Mouse (Mus musculus): ENCODE data around the gene Cox17. TPM values are rescaled to one million over a fixed set of nuclear protein-coding genes. Genes with fewer than 3 reads are reported as not detected.

Gene Cox17
- polyA plus RNA-seq, 1 experiment from 2014 or later, result 107 TPM

DNA sequence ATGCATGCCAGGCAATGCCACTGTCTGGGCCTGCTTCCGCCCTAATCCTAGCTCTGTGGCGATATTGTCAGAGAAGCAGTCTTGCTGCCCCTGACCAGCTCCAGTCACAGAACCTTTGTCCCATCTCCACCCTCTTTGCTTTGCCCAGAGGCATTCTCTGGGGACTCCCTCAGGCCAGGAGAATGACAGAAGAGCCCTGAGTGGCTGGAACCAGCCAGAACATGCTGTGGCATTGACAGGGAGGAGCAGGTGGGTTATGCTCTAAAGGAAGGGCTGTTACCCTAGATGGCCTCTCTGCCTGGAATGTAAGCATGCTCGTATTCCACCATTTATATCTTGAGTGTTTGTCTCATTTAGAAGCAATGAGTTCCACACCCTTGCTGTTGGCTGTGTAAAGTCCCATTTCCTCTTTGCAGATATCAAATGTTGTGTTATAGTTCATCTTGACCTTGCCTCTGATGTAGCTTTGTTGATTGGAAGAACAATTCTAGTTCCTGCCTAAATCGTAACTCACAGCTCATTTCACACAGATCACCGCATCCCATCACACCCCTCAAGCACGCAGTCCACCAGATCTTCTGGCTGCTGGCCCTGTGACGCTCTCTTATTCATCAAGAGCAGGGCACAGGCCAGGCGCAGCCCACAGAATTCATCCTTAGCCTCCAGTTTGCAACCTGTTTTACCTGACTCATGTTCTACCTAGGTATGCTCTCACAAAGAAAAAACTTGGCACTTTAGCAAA is 24.0 kb downstream of the Cox17 start:
- DNase-seq (ENCODE audit: low spot score) (no peak), ATAC-seq (ENCODE audit: insufficient number of reproducible peaks, low FRiP score, low TSS enrichment, low read depth) (no peak)
- Histone ChIP-seq H3K4me2 (ENCODE audit: low read depth, severe bottlenecking) (no peak overlapping the region), H3K27me3 (ENCODE audit: control insufficient read depth, insufficient read depth, low read length) (no peaks in the 10 kb centered on the region), H3K4me3 (ENCODE audit: low read depth, low read length) (no peak overlapping the region), H3K36me3 (ENCODE audit: control insufficient read depth, insufficient read depth, low read length) (no peaks in the 10 kb centered on the region), H3K4me1 (ENCODE audit: control insufficient read depth, insufficient read depth, low read length) (no peaks in the 10 kb centered on the region), H3K9ac (ENCODE audit: low read length) (no peak overlapping the region), H3K9me3 (ENCODE audit: control insufficient read depth, low read length) (no peaks in the 10 kb centered on the region), H3K27ac (replicated peaks; ENCODE audit: low read depth, low read length) (no peak overlapping the region)
- WGBS, result 86% methylated on average over 8 of the region's 8 CpGs

DNA sequence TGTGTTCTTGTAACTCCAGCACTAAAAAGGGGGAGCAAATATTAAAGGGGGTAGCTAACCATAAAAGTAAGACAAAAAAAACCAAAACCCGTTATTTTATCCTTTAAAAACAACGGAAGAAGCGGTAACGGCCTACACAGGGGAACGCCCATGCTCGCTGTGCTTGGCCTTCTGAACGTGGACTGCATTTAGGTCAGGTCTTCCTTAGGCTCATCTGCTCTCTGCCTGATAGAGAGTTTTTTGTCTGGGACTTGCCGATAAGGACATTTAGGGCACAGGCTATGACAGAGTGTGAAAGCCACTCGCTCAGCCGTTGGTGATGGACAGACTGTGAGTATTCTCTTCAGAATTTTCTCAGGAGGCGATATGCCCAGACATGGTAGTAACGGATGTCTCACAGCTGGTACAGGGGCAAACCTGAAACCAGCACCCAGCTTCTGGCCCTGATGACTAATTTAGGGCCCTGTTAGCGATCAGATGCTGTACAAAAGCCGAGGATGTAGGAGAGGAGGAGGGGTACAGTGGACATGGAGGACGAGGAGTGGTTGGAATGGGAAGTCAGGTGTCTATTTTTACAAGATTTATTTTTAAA is 25.0 kb downstream of the Cox17 start:
- H3K4me1 ChIP-seq (ENCODE audit: control insufficient read depth, insufficient read depth, low read length), result peaks cover under 1% of the 10 kb centered on the region; the same call in 1 of the 2 replicates
- no peaks in the 10 kb centered on the region for H3K27me3 ChIP-seq (ENCODE audit: control insufficient read depth, insufficient read depth, low read length)
- DNase-seq (ENCODE audit: low spot score) (no peak), ATAC-seq (ENCODE audit: insufficient number of reproducible peaks, low FRiP score, low TSS enrichment, low read depth) (no peak)
- no peaks in the 10 kb centered on the region for H3K9me3 ChIP-seq (ENCODE audit: control insufficient read depth, low read length)
- H3K36me3 ChIP-seq (ENCODE audit: control insufficient read depth, insufficient read depth, low read length), result no peaks in the 10 kb centered on the region
- H3K9ac ChIP-seq (ENCODE audit: low read length), result no peak overlapping the region
- WGBS, result 89% methylated on average over 15 of the region's 15 CpGs
- H3K4me3 ChIP-seq (ENCODE audit: low read depth, low read length), result no peak overlapping the region
- no peak overlapping the region for H3K27ac ChIP-seq (replicated peaks; ENCODE audit: low read depth, low read length)
- H3K4me2 ChIP-seq (ENCODE audit: low read depth, severe bottlenecking), result no peak overlapping the region

GRCm38 (mm10) chr16:38372876-38373275 is 26.1 kb downstream of the Cox17 start:
- Histone ChIP-seq H3K9me3 (ENCODE audit: control insufficient read depth, low read length) (no peaks in the 10 kb centered on the region), H3K27ac (replicated peaks; ENCODE audit: low read depth, low read length) (no peak overlapping the region), H3K4me1 (ENCODE audit: control insufficient read depth, insufficient read depth, low read length) (peaks cover 2% of the 10 kb centered on the region; the same call in 1 of the 2 replicates), H3K4me3 (ENCODE audit: low read depth, low read length) (no peak overlapping the region), H3K36me3 (ENCODE audit: control insufficient read depth, insufficient read depth, low read length) (no peaks in the 10 kb centered on the region), H3K9ac (ENCODE audit: low read length) (no peak overlapping the region), H3K4me2 (ENCODE audit: low read depth, severe bottlenecking) (no peak overlapping the region), H3K27me3 (ENCODE audit: control insufficient read depth, insufficient read depth, low read length) (no peaks in the 10 kb centered on the region)
- no peak for DNase-seq (ENCODE audit: low spot score)
- ATAC-seq (ENCODE audit: insufficient number of reproducible peaks, low FRiP score, low TSS enrichment, low read depth), result no peak
- 88% methylated on average over 4 of the region's 4 CpGs for WGBS

DNA sequence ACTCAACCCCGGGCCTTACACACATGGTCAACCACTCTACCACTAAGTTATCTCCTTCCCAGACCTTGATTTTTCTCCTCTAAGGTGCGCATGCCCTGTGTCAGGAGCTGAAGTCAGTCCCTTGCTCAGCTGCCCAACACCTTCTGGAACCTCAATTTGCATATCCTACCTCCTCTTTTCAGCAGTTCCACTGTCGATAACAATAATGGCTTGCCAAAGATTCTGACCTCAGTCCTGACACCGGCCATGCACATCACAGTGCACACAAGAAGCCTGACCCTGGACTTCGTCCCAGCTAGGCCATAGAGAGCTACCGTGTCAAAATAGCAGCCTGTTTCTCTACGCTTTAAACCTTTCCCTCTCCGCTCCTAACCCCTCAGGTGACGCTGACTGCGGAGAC is 26.6 kb downstream of the Cox17 start:
- Histone ChIP-seq H3K4me2 (ENCODE audit: low read depth, severe bottlenecking) (no peak overlapping the region), H3K36me3 (ENCODE audit: control insufficient read depth, insufficient read depth, low read length) (no peaks in the 10 kb centered on the region), H3K9me3 (ENCODE audit: control insufficient read depth, low read length) (no peaks in the 10 kb centered on the region), H3K27me3 (ENCODE audit: control insufficient read depth, insufficient read depth, low read length) (no peaks in the 10 kb centered on the region), H3K9ac (ENCODE audit: low read length) (no peak overlapping the region), H3K27ac (replicated peaks; ENCODE audit: low read depth, low read length) (no peak overlapping the region), H3K4me1 (ENCODE audit: control insufficient read depth, insufficient read depth, low read length) (peaks cover 2% of the 10 kb centered on the region; the same call in 1 of the 2 replicates), H3K4me3 (ENCODE audit: low read depth, low read length) (no peak overlapping the region)
- WGBS, result 86% methylated on average over 10 of the region's 10 CpGs
- no peak for DNase-seq (ENCODE audit: low spot score)
- no peak for ATAC-seq (ENCODE audit: insufficient number of reproducible peaks, low FRiP score, low TSS enrichment, low read depth)

DNA sequence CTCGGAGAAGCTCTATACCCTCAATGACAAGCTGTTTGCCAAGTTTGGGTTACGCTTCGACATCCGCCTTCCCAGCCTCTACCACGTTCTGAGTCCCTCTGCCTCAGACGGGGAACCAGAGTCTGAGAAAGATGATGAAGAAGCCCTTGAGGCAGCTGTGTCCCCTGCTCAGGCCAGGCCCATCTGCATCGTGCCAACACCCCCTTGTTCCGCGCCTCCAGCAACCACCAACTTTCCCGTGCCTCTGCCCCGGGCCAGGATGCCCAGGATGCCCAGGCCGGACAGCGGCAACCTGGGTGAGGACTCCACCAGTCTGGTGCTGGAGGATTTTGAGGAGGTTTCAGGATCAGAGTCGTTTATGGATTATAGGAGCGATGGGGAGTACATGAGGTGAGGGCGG is 27.1 kb downstream of the Cox17 start:
- 89% methylated on average over 16 of the region's 16 CpGs for WGBS
- Histone ChIP-seq H3K4me1 (ENCODE audit: control insufficient read depth, insufficient read depth, low read length) (peaks cover 2% of the 10 kb centered on the region; the same call in 1 of the 2 replicates), H3K9ac (ENCODE audit: low read length) (no peak overlapping the region; the same call in 1 of the 2 replicates), H3K27ac (replicated peaks; ENCODE audit: low read depth, low read length) (no peak overlapping the region), H3K4me2 (ENCODE audit: low read depth, severe bottlenecking) (no peak overlapping the region), H3K36me3 (ENCODE audit: control insufficient read depth, insufficient read depth, low read length) (no peaks in the 10 kb centered on the region), H3K9me3 (ENCODE audit: control insufficient read depth, low read length) (no peaks in the 10 kb centered on the region), H3K4me3 (ENCODE audit: low read depth, low read length) (no peak overlapping the region), H3K27me3 (ENCODE audit: control insufficient read depth, insufficient read depth, low read length) (no peaks in the 10 kb centered on the region)
- DNase-seq (ENCODE audit: low spot score) (no peak), ATAC-seq (ENCODE audit: insufficient number of reproducible peaks, low FRiP score, low TSS enrichment, low read depth) (no peak)

- Histone ChIP-seq H3K27me3 (ENCODE audit: control insufficient read depth, insufficient read depth, low read length) (no peaks in the 10 kb centered on the region), H3K27ac (replicated peaks; ENCODE audit: low read depth, low read length) (no peak overlapping the region), H3K9ac (ENCODE audit: low read length) (no peak overlapping the region), H3K4me3 (ENCODE audit: low read depth, low read length) (no peak overlapping the region), H3K4me1 (ENCODE audit: control insufficient read depth, insufficient read depth, low read length) (peaks cover 2% of the 10 kb centered on the region; the same call in 1 of the 2 replicates), H3K9me3 (ENCODE audit: control insufficient read depth, low read length) (no peaks in the 10 kb centered on the region), H3K4me2 (ENCODE audit: low read depth, severe bottlenecking) (no peak overlapping the region), H3K36me3 (ENCODE audit: control insufficient read depth, insufficient read depth, low read length) (no peaks in the 10 kb centered on the region)
- WGBS, result 78% methylated on average over 10 of the region's 10 CpGs
- ATAC-seq (ENCODE audit: insufficient number of reproducible peaks, low FRiP score, low TSS enrichment, low read depth) (no peak), DNase-seq (ENCODE audit: low spot score) (no peak)
These were observed 27.8 kb downstream of the Cox17 start for GRCm38 (mm10) chr16:38374379-38375140.

DNA sequence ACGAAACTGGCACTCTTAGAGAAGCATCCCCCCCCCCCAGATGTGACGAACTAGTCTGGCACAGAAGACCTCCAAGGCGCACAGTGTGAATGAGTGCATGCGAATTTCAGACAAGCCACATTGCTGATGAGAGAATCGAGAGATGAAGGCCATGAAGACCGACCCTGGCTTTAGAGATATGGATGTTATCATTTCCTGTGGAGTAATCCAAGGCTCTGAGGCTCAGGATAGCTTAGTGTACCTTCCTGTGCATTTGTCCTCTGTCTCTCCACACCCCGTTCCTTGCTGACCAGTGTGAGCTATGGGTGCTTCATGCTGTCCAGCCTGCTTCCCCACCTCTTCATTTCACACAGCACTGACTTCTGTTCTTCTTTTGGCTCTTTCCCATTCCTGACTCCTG is 28.4 kb downstream of the Cox17 start:
- ATAC-seq (ENCODE audit: insufficient number of reproducible peaks, low FRiP score, low TSS enrichment, low read depth), result no peak
- WGBS, result 85% methylated on average over 7 of the region's 7 CpGs
- no peak overlapping the region for H3K9ac ChIP-seq (ENCODE audit: low read length)

DNA sequence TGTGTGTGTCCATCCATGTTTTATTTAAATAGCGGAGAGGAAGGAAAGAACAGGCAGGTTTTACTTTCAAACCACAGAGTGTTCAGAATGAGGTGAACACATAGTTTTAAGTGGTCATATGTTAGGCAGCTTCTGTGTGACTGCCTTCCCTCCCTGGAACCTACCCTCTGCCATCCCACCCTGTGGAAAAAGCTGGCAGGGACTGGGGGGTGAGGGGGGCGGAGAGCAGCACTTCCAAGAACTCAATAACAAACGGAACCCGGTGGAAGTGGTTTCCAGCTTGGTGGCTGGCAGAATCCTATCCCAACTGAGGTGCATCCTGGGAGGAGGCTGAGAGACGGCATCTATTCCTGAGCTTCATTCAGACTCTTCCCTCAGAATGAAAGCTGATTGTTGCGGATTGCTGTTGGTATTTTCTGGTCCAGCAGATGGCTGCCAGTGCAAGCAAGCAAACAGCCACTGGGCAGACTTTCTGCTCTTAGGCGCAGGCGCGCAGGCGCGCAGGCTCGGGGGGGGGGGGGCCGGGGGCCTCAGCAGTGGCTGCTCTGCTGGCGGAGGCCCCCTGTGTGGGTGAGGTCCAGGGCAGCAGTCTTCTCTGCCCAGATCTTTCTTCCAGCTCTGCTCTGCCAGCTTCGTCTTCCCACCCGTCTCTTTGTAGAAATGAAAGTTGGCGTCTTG is 29.5 kb downstream of the Cox17 start:
- peak overlapping the region; percentile 28 for H3K9ac ChIP-seq (ENCODE audit: low read length)
- 40% methylated on average over 16 of the region's 17 CpGs for WGBS
- peak; percentile 57 for DNase-seq (ENCODE audit: low spot score)
- ATAC-seq (ENCODE audit: insufficient number of reproducible peaks, low FRiP score, low TSS enrichment, low read depth), result peak; percentile 72; the same call in 1 of the 2 replicates
- H3K27me3 ChIP-seq (ENCODE audit: control insufficient read depth, insufficient read depth, low read length), result no peaks in the 10 kb centered on the region
- no peaks in the 10 kb centered on the region for H3K36me3 ChIP-seq (ENCODE audit: control insufficient read depth, insufficient read depth, low read length)
- H3K9me3 ChIP-seq (ENCODE audit: control insufficient read depth, low read length), result no peaks in the 10 kb centered on the region
- H3K27ac ChIP-seq (replicated peaks; ENCODE audit: low read depth, low read length), result no peak overlapping the region; the same call in 1 of the 2 replicates
- H3K4me3 ChIP-seq (ENCODE audit: low read depth, low read length), result no peak overlapping the region
- H3K4me1 ChIP-seq (ENCODE audit: control insufficient read depth, insufficient read depth, low read length), result peaks cover 2% of the 10 kb centered on the region; the same call in 1 of the 2 replicates
- peak overlapping the region; percentile 20 for H3K4me2 ChIP-seq (ENCODE audit: low read depth, severe bottlenecking)

More for the DNA sequence above, 28.4 kb downstream of the Cox17 start:
- H3K4me2 ChIP-seq (ENCODE audit: low read depth, severe bottlenecking), result no peak overlapping the region
- H3K4me3 ChIP-seq (ENCODE audit: low read depth, low read length), result no peak overlapping the region
- DNase-seq (ENCODE audit: low spot score), result no peak
- no peak overlapping the region for H3K27ac ChIP-seq (replicated peaks; ENCODE audit: low read depth, low read length)
- H3K4me1 ChIP-seq (ENCODE audit: control insufficient read depth, insufficient read depth, low read length), result peaks cover 2% of the 10 kb centered on the region; the same call in 1 of the 2 replicates
- H3K9me3 ChIP-seq (ENCODE audit: control insufficient read depth, low read length), result no peaks in the 10 kb centered on the region
- no peaks in the 10 kb centered on the region for H3K27me3 ChIP-seq (ENCODE audit: control insufficient read depth, insufficient read depth, low read length)
- H3K36me3 ChIP-seq (ENCODE audit: control insufficient read depth, insufficient read depth, low read length), result no peaks in the 10 kb centered on the region

Measured in limb, embryonic 11.5 days (tissue).